Mouse (Mus musculus) limb, embryonic 14.5 days (tissue): ENCODE measurements around the gene Nr0b2. TPM values are rescaled to one million over a fixed set of nuclear protein-coding genes. Genes with fewer than 3 reads are reported as not detected.

Experiments
- ATAC-seq: fragments of 200-750 bp; cut with Nextera tagmentation; 2 replicates; pipeline ENCODE4 v1.8.0; 2017; ENCODE audit warnings: low read depth, moderate number of reproducible peaks, moderate TSS enrichment; ENCODE audit not compliant: low FRiP score
- DNase-seq: peaks from one replicate; pipeline ENCODE4 v3.0.0-alpha.2; 2015; ENCODE audit warnings: low spot score
- H3K27ac ChIP-seq: fragments of 300-500 bp; sonication (generic); replicated peaks from 2 replicates; pipeline ENCODE4 v1.5.1; 2014; ENCODE audit warnings: low read depth, mild to moderate bottlenecking, low read length, moderate library complexity, mixed read lengths
- H3K27me3 ChIP-seq: fragments of 300-500 bp; sonication (generic); 2 replicates; pipeline ENCODE4 v1.6.1; 2014; ENCODE audit warnings: low read length, mixed read lengths; ENCODE audit not compliant: control insufficient read depth, insufficient read depth
- H3K36me3 ChIP-seq: fragments of 300-500 bp; sonication (generic); 2 replicates; pipeline ENCODE4 v1.6.1; 2014; ENCODE audit warnings: mild to moderate bottlenecking, low read length, moderate library complexity, mixed read lengths; ENCODE audit not compliant: control insufficient read depth, insufficient read depth
- H3K4me1 ChIP-seq: fragments of 300-500 bp; sonication (generic); 2 replicates; pipeline ENCODE4 v1.6.1; 2014; ENCODE audit warnings: antibody characterized with exemption, low read length, mixed read lengths; ENCODE audit not compliant: control insufficient read depth, insufficient read depth
- H3K4me2 ChIP-seq: fragments of 300-500 bp; sonication (generic); replicated peaks from 2 replicates; pipeline ENCODE4 v1.6.1; 2014; ENCODE audit warnings: low read depth, mild to moderate bottlenecking, low read length, moderate library complexity; ENCODE audit not compliant: severe bottlenecking
- H3K4me3 ChIP-seq: fragments of 300-500 bp; sonication (generic); replicated peaks from 2 replicates; pipeline ENCODE4 v1.5.1; 2014; ENCODE audit warnings: low read length
- H3K9ac ChIP-seq: fragments of 300-500 bp; sonication (generic); 2 replicates; pipeline ENCODE4 v1.6.1; 2014; ENCODE audit warnings: mild to moderate bottlenecking, low read depth, low read length, moderate library complexity; ENCODE audit not compliant: severe bottlenecking
- H3K9me3 ChIP-seq: fragments of 300-500 bp; sonication (generic); 2 replicates; pipeline ENCODE4 v1.6.1; 2016; ENCODE audit warnings: low read length; ENCODE audit not compliant: control insufficient read depth
- POLR2A ChIP-seq: fragments of 200-500 bp; IDR thresholded peaks from 2 replicates; pipeline ENCODE4 v1.8.0; 2012; ENCODE audit warnings: inconsistent platforms, mild to moderate bottlenecking, moderate library complexity, borderline replicate concordance; ENCODE audit not compliant: insufficient read depth, insufficient read length; ENCODE audit errors: extremely low read depth
- WGBS: fragments of 180-500 bp; shearing (Covaris S2); extraction: QIAGEN DNeasy Blood & Tissue Kit; methylation state at CpG from one replicate; pipeline ENCODE4 v1.1.7; 2014; 5-methylcytosine and 5-hydroxymethylcytosine counted together
- polyA plus RNA-seq, 2 experiments: library from polyadenylated mRNA; depleted of rRNA in 1 of 2; stranded (reverse) in 1 of 2; unstranded in 1 of 2; fragments of >200 nt; fragmentation: Nextera tagmentation in 1 of 2; extraction: Ambion mirVana in 1 of 2; gene quantifications; 2 replicates each; pipeline versions ENCODE4 v1.2.1 to v1.2.3; 2012 to 2014

Nr0b2 gene
- polyA plus RNA-seq, 2 experiments, result 0.05 to 0.17 TPM

DNA sequence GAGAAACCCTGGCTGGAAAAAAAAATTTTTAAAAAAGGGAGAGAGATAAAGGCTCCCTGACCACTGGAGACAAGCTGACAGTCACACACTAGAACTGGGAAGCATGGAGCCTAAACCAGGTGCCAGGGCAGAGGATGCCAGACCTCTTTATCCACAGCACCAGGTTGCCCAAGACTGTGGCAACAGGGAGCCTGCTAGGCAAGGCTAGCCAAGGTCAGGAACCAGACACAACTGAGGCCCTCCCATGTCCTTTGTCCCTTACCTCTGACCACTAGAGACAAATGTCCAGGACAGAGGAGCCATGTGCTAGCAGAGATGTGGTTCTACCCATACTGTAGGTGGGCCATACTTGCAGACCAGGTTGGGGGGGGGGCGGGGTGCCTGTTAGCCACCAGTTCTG, 1.1 kb upstream of the Nr0b2 start:
- H3K27ac ChIP-seq, result no peak overlapping the region
- 100% methylated on average over 1 of the region's 1 CpGs for WGBS
- no peak overlapping the region for H3K4me3 ChIP-seq
- H3K36me3 ChIP-seq, result no peaks in the 10 kb centered on the region
- H3K27me3 ChIP-seq, result no peaks in the 10 kb centered on the region
- TF ChIP-seq POLR2A, result no peak
- H3K9me3 ChIP-seq, result no peaks in the 10 kb centered on the region; the same call in 1 of the 2 replicates
- H3K9ac ChIP-seq, result no peak overlapping the region
- ATAC-seq (no peak), DNase-seq (no peak)
- H3K4me1 ChIP-seq, result no peaks in the 10 kb centered on the region
- H3K4me2 ChIP-seq, result no peak overlapping the region

DNA sequence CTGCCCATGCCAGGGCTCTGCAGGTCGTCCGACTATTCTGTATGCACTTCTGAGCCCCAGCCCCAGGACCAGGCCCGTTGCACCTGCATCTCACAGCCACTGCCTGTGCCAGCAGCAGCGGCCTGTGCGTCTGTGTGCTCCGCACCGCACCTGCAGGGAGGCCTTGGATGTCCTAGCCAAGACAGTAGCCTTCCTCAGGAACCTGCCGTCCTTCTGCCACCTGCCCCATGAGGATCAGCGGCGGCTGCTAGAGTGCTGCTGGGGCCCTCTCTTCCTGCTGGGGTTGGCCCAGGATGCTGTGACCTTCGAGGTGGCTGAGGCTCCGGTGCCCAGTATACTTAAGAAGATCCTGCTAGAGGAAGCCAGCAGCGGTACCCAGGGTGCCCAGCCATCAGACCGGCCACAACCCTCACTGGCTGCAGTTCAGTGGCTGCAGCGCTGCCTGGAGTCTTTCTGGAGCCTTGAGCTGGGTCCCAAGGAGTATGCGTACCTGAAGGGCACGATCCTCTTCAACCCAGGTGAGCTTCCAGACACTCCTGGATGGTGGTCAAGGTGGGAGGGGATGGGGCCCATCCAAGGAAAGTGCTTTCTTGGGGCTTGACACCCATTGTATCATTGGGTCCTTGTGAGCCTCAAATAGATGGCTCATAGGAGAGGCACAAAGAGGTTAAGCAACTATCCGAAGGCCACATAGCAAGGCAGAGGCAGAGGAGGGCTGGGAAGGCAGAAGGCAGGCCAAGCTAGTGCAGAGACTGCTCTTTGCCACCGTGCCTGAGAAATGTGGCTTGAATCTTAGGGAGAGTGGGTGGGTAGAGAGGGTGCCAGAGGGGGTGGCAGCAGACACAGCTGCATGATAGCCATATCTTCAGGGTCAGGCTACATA, 513 bp downstream of the Nr0b2 start:
- Histone ChIP-seq H3K4me1 (no peaks in the 10 kb centered on the region), H3K27me3 (no peaks in the 10 kb centered on the region), H3K9ac (no peak overlapping the region), H3K9me3 (no peaks in the 10 kb centered on the region), H3K4me2 (no peak overlapping the region), H3K36me3 (no peaks in the 10 kb centered on the region), H3K4me3 (no peak overlapping the region), H3K27ac (no peak overlapping the region)
- TF ChIP-seq POLR2A, result no peak
- ATAC-seq (no peak), DNase-seq (no peak)
- WGBS, result 71% methylated on average over 19 of the region's 19 CpGs

DNA sequence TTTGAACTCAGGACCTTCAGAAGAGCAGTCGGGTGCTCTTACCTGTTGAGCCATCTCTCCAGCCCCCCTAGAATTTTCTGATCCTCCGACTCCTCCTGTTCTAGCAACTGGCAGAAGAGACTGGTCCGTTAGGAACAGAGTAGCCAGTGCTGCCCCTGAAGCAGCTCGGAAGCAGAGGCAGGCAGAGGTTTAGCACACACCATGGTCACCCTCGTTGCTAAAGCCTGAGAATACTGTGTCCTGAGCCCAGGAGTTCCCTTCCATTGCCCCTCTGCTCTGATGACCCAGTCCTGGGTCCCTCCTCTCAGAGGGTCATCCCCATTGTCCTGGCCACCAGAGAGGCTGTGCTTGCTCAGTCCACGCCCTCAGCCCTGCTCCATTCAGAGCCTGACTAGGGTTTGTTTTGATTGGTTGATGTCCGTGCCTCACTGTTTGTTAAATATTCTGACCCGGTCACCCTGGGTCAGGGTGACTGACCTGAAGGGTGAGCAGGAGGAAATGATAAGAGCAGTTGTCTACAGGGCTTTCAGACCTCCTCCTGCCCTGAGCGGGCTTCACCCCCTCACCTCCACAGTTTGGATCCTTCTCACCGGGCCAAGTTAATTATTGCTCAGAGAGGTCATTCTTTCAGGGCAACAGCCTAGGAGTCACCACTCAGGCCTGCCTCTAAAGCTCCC, 4.0 kb downstream of the Nr0b2 start:
- Histone ChIP-seq H3K36me3 (no peaks in the 10 kb centered on the region), H3K27ac (no peak overlapping the region), H3K4me3 (no peak overlapping the region), H3K9ac (no peak overlapping the region), H3K4me2 (no peak overlapping the region), H3K27me3 (no peaks in the 10 kb centered on the region), H3K4me1 (no peaks in the 10 kb centered on the region), H3K9me3 (no peaks in the 10 kb centered on the region)
- DNase-seq (no peak), ATAC-seq (no peak)
- WGBS, result 42% methylated on average over 10 of the region's 10 CpGs
- no peak for TF ChIP-seq POLR2A

DNA sequence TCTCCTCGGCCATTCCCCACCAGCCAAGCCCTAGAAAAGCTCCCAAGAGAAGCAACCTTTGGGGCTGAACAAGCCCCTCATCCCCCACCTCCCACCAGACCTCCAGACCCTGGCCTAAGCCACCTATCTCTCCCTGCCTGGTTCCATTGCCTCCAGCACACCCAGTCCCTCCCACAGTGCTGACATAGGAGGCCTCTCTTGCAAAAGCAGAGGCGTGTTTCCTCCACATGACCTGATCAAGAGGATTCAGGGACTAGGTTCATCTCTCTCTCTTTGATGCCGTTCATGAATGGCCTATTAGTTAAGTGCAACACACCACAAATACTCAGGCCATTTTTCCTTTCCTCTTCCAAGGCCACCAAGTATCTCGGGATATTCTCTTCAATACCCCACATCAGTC, 6.7 kb downstream of the Nr0b2 start:
- ATAC-seq, result no peak

DNA sequence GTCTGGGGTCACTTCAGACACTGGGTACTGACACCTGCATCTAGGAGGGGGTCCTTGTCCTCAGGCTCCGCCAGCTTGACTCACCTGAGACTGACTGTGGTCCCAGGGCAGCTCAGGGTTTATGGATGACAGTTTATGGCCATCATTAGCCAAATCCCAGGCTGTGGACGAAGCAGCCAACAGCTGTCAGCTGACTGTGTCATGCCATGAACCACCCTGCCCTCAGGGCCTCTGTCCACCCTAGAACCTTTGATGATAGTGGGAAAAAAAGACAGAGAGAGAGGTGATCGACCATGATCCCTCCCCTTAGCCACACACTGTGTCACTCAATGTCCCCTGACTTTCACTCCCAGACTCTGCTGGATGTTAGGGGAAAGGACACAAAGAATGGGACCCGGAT, 8.4 kb downstream of the Nr0b2 start:
- Histone ChIP-seq H3K9ac (no peak overlapping the region), H3K27ac (no peak overlapping the region), H3K36me3 (no peaks in the 10 kb centered on the region), H3K4me1 (no peaks in the 10 kb centered on the region), H3K4me3 (no peak overlapping the region), H3K9me3 (no peaks in the 10 kb centered on the region), H3K4me2 (no peak overlapping the region), H3K27me3 (no peaks in the 10 kb centered on the region)
- no peak for ATAC-seq
- DNase-seq, result no peak
- TF ChIP-seq POLR2A, result no peak
- 51% methylated on average over 4 of the region's 4 CpGs for WGBS

More for the DNA sequence above, 6.7 kb downstream of the Nr0b2 start:
- 79% methylated on average over 4 of the region's 4 CpGs for WGBS
- Histone ChIP-seq H3K4me3 (no peak overlapping the region), H3K27me3 (no peaks in the 10 kb centered on the region), H3K4me1 (no peaks in the 10 kb centered on the region), H3K9me3 (no peaks in the 10 kb centered on the region), H3K9ac (no peak overlapping the region), H3K27ac (no peak overlapping the region), H3K4me2 (no peak overlapping the region), H3K36me3 (no peaks in the 10 kb centered on the region)
- no peak for TF ChIP-seq POLR2A
- no peak for DNase-seq
